Mouse (Mus musculus): Measurements from ENCODE around the gene Ooep. TPM values are rescaled to one million over a fixed set of nuclear protein-coding genes. Genes with fewer than 3 reads are reported as not detected.
"Not testable (repeated sequence)": the region's sequence is repeated elsewhere in the genome, so short reads cannot be mapped to it uniquely, and the experiment has no call there.

Gene Ooep
- polyA plus RNA-seq, 1 experiment from 2014 or later = 6.3 TPM

DNA sequence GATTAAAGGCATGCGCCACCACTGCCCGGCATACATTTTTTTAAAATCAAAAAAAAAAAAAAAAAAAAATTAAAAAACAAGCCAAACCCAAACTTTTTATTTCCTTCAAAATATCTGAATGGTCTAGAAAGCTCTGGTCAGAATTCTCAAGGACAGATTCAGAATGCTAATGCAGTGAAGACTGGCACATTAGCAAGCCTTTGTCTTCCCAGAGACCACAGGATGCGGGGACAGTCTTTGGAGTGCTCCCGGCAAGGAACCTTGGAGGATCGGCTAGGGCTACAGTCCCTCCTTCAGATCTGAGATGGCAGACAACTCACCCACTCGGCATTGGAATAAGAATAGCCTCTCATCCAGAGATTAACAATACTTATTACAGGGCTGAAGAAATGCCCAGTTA, 13.8 kb downstream of the Ooep start:
- H3K27me3 ChIP-seq (replicated peaks) = no peaks in the 10 kb centered on the region
- H3K4me1 ChIP-seq = no peaks in the 10 kb centered on the region
- H3K4me2 ChIP-seq = no peak overlapping the region
- H3K4me3 ChIP-seq = no peak overlapping the region
- 87% methylated on average over 6 of the region's 6 CpGs for whole genome bisulfite sequencing
- H3K9me3 ChIP-seq = no peaks in the 10 kb centered on the region
- no peak overlapping the region for H3K27ac ChIP-seq
- no peak overlapping the region for H3K9ac ChIP-seq
- no peak for ATAC-seq (replicated peaks)
- no peaks in the 10 kb centered on the region for H3K36me3 ChIP-seq (replicated peaks)

DNA sequence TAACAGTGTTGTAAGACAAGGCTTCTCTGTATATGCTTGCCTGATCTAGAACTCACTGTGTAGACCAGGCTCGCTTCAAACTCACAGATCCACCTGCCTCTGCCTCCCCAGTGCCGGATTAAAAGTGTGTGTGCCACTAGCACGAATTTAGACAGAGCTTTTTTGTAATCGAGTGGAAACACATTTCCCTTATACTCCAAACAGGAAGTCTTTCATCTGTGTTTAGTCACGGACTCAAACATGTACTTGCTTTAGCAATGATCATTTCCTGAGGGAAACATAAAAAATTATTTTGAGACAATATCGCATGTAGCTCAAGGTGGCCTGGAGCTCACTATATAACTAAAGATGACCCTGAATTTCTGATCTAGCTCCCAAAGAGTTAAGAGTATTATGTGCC, 15.2 kb downstream of the Ooep start:
- no peaks in the 10 kb centered on the region for H3K4me1 ChIP-seq
- H3K9ac ChIP-seq = no peak overlapping the region
- WGBS = 78% methylated on average over 6 of the region's 6 CpGs
- no peak overlapping the region for H3K4me2 ChIP-seq
- H3K4me3 ChIP-seq = no peak overlapping the region
- no peaks in the 10 kb centered on the region for H3K36me3 ChIP-seq (replicated peaks)
- no peak overlapping the region for H3K27ac ChIP-seq
- H3K27me3 ChIP-seq (replicated peaks) = no peaks in the 10 kb centered on the region
- H3K9me3 ChIP-seq = no peaks in the 10 kb centered on the region
- ATAC-seq (replicated peaks) = no peak

DNA sequence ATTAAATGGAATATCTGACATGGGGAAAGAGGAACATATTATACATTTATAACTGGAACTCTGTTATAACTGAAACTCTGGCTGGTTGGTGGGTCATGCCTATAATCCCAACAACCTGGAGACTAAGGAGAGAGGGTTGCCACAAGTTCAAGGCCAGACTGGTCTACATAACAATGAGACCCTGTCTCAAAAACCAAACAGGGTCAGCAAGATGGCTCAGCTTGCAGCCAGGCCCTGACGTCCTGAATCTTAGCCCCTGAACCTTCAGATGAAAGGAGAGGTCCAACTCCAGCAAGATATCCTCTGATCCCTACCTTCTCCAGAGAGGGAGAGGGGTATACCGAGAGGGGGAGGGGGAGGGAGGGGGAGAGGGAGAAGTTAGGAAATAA, 18.0 kb downstream of the Ooep start:
- H3K9ac ChIP-seq = no peak overlapping the region
- H3K27me3 ChIP-seq (replicated peaks) = no peaks in the 10 kb centered on the region
- H3K27ac ChIP-seq = no peak overlapping the region
- no peaks in the 10 kb centered on the region for H3K4me1 ChIP-seq
- WGBS = 56% methylated on average over 2 of the region's 2 CpGs
- H3K4me2 ChIP-seq = no peak overlapping the region
- no peaks in the 10 kb centered on the region for H3K36me3 ChIP-seq (replicated peaks)
- no peaks in the 10 kb centered on the region for H3K9me3 ChIP-seq
- no peak overlapping the region for H3K4me3 ChIP-seq
- no peak for ATAC-seq (replicated peaks)

DNA sequence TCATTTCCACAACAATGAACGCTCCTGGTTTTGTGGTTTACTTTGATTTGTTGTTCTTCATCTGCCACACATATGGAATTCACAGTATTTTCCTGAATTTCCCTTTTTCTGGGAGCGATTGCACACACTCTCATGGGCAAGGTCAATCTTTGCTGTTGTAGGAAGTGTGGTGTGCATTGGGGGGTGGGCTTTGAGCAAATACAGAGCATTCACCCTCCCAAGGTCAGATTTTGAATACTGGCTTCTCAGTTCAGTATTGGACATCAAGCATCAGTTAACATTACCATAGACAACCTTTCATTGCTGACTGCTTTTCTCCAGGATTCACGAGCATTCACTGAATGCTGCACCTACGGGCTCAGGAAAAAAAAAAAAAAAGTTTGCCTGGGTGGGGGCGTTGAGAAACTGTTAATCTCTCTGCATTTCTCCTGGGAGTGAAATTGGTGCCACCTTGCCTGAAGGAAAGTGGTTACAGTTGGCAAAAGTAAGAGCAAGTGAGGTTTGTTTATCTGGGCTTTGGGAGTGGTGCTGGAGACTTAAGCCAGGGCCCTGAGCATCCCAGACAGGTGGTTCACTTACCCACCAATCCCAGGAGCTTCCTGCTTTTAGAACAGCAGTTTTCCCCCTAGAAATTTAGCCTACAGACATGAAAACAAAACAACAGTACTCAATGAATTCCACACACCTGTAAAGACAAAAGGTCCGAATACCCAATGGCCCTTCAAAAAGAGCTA, 18.6 kb downstream of the Ooep start:
- no peaks in the 10 kb centered on the region for H3K9me3 ChIP-seq
- H3K27me3 ChIP-seq (replicated peaks) = no peaks in the 10 kb centered on the region
- WGBS = 82% methylated on average over 6 of the region's 6 CpGs
- no peaks in the 10 kb centered on the region for H3K4me1 ChIP-seq
- no peak overlapping the region for H3K9ac ChIP-seq
- H3K4me3 ChIP-seq = no peak overlapping the region
- no peak overlapping the region for H3K27ac ChIP-seq
- no peak overlapping the region for H3K4me2 ChIP-seq
- no peak for ATAC-seq (replicated peaks)
- no peaks in the 10 kb centered on the region for H3K36me3 ChIP-seq (replicated peaks)

DNA sequence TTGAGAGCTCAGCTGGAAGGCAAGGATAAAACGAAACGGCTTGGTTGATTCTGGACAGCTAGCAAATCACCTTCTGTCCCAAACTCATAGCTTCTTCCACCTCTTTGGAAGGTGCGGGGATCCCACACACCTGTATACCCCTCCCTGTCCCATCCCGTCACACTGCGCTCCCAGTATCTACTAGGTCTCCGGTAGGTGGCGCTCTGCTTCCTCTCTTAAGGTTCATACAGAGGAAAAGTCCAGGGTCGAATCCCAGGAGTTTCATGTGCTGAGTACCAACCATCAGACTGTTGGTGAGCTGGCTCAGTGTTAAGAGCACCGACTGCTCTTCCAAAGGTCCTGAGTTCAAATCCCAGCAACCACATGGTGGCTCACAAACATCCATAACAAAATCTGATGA, 20.5 kb downstream of the Ooep start:
- 21% methylated on average over 9 of the region's 9 CpGs for WGBS
- 0 out of 2 replicates have a peak, but pooled peaks have one; percentile 27 for ATAC-seq (replicated peaks)
- H3K4me2 ChIP-seq = no peak overlapping the region
- no peaks in the 10 kb centered on the region for H3K9me3 ChIP-seq
- no peak overlapping the region for H3K4me3 ChIP-seq
- no peaks in the 10 kb centered on the region for H3K36me3 ChIP-seq (replicated peaks)
- no peak overlapping the region for H3K9ac ChIP-seq
- H3K27ac ChIP-seq = no peak overlapping the region
- H3K27me3 ChIP-seq (replicated peaks) = no peaks in the 10 kb centered on the region
- no peaks in the 10 kb centered on the region for H3K4me1 ChIP-seq

DNA sequence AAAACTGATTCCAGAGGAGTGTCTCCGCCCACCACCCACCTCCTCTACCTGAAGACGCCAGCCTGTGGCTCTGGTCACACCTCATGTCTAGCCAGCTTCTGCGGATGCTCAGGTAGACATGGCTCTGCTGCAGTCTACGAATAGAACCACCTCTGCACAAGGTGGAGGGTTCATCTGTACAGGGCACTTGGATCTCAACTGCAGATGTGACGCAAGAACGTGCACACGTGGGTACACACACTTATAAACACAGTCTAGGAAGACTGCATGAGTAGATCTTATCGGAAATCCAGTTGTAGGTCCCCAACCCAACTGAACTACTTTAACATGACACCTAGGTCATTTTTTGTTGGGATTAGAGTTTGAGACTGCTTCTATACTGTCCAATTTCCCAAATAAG, 22.9 kb downstream of the Ooep start, which contains the start of gene Gsta2:
Gene Gsta2, minus strand, starts transcription at position 178 of the 400 bp plus-strand sequence.
- ATAC-seq (replicated peaks) = no peak
- no peak within 1 kb of the TSS for H3K9ac ChIP-seq
- H3K27me3 ChIP-seq (replicated peaks) = no peaks in the 10 kb centered on the region
- no peaks in the 10 kb centered on the region for H3K4me1 ChIP-seq
- H3K36me3 ChIP-seq (replicated peaks) = no peaks in the 10 kb centered on the region
- WGBS = 93% methylated on average over 8 of the region's 8 CpGs
- no peaks in the 10 kb centered on the region for H3K9me3 ChIP-seq
- no peak within 1 kb of the TSS for H3K27ac ChIP-seq
- no peak within 1 kb of the TSS for H3K4me3 ChIP-seq
- H3K4me2 ChIP-seq = no peak within 1 kb of the TSS

DNA sequence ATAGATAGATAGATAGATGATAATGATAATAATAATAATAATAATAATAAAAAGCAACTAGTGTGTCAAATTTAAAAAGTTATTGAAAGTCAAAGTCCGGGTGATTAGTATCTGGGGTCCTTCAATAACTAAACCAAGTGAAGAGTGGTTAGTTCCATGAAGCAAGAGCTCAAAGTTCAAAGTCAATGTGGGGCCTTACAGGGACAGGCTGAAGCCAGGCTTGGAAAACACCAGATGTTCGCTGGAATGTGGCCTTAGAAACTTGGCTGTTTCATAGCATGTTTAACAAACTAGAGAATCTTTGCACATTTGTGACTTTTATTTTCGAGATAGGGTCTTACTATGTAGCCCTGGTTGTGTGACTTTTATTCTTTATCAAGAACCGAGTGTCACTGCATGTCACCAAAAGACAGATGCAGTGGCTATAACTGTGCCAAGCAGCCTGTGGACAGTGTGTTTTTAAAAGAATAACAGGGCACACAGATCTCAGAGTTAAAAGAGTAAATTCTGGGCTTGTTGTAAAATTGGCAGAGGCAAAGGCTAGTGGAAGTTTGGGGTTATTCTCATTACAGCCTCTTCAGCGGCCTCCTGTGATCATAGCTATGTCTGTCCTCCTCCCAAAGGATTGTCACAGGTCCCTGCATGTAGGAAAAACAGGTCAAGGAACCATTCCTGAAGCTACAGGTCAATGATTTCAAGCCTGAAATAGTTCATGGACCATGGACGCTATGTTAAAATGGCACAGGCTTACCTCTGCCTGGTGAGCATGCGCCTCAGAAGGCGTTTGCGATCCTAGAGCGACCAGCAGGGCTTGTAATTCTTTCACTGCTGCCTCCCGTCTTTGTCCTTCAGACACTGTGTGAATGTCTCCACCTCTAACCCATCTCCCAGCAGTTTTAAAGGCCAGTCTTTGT, 23.6 kb downstream of the Ooep start:
- no peak overlapping the region for H3K4me3 ChIP-seq
- H3K9me3 ChIP-seq = no peaks in the 10 kb centered on the region
- no peaks in the 10 kb centered on the region for H3K36me3 ChIP-seq (replicated peaks)
- no peak for ATAC-seq (replicated peaks)
- H3K27ac ChIP-seq = no peak overlapping the region
- no peak overlapping the region for H3K9ac ChIP-seq
- no peaks in the 10 kb centered on the region for H3K4me1 ChIP-seq
- H3K4me2 ChIP-seq = no peak overlapping the region
- 84% methylated on average over 11 of the region's 11 CpGs for WGBS
- H3K27me3 ChIP-seq (replicated peaks) = no peaks in the 10 kb centered on the region

DNA sequence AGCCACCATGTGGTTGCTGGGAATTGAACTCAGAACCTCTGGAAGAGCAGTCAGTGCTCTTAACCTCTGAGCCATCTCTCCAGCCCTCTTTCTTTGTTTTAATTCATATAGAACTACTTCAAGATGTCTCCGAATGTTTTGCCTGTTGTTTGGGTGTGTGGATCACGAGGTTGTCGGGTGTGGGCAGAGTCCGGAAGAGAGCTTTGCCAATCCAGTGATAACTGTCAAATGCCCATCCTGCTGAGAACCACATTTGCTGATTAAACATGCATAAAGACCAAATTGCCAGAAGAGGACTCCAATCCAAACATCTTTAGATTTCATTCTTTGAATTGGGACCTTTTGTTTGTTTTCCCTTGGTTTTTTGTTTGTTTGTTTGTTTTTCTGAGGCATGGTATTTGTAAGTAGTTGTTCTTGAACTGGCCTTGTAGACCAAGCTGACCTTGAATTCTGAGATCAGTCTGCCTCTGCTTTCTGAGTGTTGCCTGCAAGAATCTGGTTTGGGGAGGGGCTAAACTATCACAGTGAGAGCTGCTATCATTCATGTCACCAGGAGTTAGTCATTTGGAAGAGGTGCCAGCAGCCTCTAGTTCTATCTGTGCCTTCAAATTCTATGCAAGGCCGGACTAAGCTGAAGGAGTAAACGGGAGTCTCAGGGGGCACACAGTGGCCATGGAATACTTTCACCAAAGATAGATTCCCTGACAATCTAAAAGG, 26.9 kb downstream of the Ooep start:
- 88% methylated on average over 6 of the region's 6 CpGs for WGBS
- H3K27ac ChIP-seq = no peak overlapping the region
- H3K27me3 ChIP-seq (replicated peaks) = no peaks in the 10 kb centered on the region
- H3K4me3 ChIP-seq = no peak overlapping the region
- H3K36me3 ChIP-seq (replicated peaks) = no peaks in the 10 kb centered on the region
- H3K4me2 ChIP-seq = no peak overlapping the region
- no peaks in the 10 kb centered on the region for H3K4me1 ChIP-seq
- H3K9ac ChIP-seq = no peak overlapping the region
- H3K9me3 ChIP-seq = no peaks in the 10 kb centered on the region
- ATAC-seq (replicated peaks) = no peak

DNA sequence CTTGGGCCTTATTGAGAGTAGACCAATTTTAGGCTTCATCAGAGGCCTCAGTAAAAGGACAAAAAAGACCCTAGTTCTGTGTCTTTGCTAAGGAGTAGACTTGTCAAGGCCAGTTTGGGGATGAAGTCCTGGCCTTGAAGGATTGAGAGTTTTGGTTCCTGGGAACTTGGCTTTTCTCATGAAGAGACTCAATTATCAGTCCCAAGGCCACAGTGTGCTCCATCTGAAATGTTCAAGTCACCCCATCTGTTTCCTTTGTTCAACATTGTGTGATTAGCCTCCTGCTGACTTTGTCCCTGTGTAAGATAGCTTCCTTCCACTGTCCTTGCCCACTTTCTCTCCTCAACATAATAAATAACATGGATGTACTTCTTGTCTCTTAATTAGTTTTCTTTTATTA, 28.5 kb downstream of the Ooep start:
- H3K27me3 ChIP-seq (replicated peaks); H3K4me2 ChIP-seq: not testable (repeated sequence)

DNA sequence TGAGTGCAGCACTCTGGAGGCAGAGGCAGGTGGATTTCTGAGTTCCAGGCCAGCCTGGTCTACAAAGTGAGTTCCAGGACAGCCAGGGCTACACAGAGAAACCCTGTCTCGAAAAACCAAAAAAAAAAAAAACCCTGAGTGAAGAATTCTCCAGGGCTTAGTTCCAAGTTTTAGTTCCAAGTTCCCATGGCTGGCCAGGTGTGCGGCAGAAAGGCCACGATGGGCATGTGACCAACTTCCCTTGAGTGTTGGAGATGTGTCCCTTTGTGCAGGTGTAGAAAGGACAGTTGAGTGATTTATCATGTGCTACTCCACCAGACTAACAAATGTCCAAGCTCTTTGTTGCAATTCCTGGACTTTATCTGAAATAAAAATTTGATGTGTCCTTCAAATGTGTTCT, 29.4 kb downstream of the Ooep start:
- not testable (repeated sequence) for H3K4me2 ChIP-seq; H3K9me3 ChIP-seq; H3K27me3 ChIP-seq (replicated peaks); H3K27ac ChIP-seq; H3K36me3 ChIP-seq (replicated peaks); H3K9ac ChIP-seq; H3K4me1 ChIP-seq; H3K4me3 ChIP-seq; ATAC-seq (replicated peaks)
- 88% methylated on average over 3 of the region's 3 CpGs for WGBS

More for the DNA sequence above, 28.5 kb downstream of the Ooep start:
- not testable (repeated sequence) for H3K4me3 ChIP-seq; H3K36me3 ChIP-seq (replicated peaks); ATAC-seq (replicated peaks); H3K27ac ChIP-seq; H3K4me1 ChIP-seq; H3K9ac ChIP-seq; H3K9me3 ChIP-seq

DNA sequence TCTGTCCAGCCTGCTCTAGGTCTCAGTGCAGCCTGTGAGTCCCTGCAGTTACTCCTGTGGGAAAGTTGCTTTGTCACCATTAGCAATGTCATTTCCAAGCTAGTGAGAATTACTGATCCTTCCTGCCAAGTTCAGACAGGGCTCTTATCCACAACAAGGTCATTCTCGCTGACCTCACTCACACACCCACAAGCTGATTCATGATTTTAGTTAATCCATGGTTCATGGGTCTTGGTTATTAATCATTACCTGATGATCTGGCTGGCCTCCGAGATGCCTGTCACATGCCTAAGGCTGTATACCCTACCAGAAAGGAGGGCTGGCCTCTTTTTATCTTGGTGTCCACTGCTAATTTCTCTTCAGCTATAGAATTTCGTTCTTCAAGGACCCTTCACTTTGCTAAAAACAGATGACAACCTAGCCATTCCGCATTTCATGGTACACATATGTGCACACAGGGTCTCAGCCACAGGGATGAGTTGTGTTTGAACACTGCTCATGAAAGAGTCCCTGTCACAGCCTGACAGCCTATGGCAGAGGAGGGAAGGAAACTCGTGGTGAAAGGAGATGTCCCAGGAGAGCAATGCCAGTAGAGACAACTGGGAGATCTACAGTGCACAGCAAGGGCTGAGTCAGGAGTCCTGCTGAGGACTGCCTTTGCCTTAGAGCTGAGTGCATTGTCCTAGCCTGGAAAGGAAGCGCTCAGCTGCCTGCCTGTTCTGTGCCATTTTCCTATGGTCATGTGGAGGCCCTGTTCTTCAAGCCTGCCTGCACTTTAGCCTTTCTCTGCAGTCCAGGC, 30.1 kb downstream of the Ooep start:
- not testable (repeated sequence) for H3K36me3 ChIP-seq (replicated peaks); H3K27me3 ChIP-seq (replicated peaks); H3K9ac ChIP-seq; H3K4me3 ChIP-seq; ATAC-seq (replicated peaks); H3K9me3 ChIP-seq; H3K27ac ChIP-seq; H3K4me2 ChIP-seq; H3K4me1 ChIP-seq
- 79% methylated on average over 6 of the region's 6 CpGs for WGBS

DNA sequence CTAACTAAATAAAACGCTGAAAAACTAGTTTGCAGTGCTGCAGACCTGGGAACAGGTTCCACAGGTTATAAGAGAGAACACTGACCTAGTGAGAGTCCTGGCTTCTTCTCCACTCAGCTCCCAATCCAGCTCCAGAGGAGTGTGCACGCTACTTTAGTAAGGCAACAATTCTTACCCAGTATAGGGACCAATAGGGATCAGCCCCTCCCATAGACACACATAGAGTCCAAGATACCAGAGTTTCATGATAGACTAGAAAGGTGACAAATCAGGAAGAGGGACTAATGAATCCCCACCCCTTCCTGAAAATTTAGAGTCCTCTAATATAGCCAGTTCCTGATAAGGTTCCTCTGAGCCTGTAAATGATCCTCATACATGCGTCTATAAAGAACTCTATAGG, 31.5 kb downstream of the Ooep start:
- no peak for ATAC-seq (replicated peaks)
- H3K9me3 ChIP-seq = no peaks in the 10 kb centered on the region
- H3K4me3 ChIP-seq = no peak overlapping the region
- H3K27me3 ChIP-seq (replicated peaks) = no peaks in the 10 kb centered on the region
- no peak overlapping the region for H3K27ac ChIP-seq
- H3K36me3 ChIP-seq (replicated peaks) = no peaks in the 10 kb centered on the region
- WGBS = 76% methylated on average over 3 of the region's 3 CpGs
- H3K4me2 ChIP-seq = no peak overlapping the region
- no peak overlapping the region for H3K9ac ChIP-seq
- H3K4me1 ChIP-seq = no peaks in the 10 kb centered on the region

Measured in midbrain, embryonic 15.5 days (tissue).